ENCODE assay signal across 8 mouse cellular contexts in genomic region chr17:72997301-72997921, GRCm38 (mm10).
DNase-seq lines count a peak whose midpoint lies in the region; ATAC-seq lines count a peak whose summit lies in the region.

No protein-coding gene starts in this region.

- no peak overlapping the region for H3K9ac ChIP-seq in lung, embryonic 16.5 days (ENCODE audit: low read length)
- H3K9ac ChIP-seq in forebrain, embryonic 14.5 days (ENCODE audit: low read length), result no peak overlapping the region
- no peak overlapping the region for H3K9ac ChIP-seq in stomach, embryonic 15.5 days

- no peak overlapping the region for H3K4me3 ChIP-seq in lung, embryonic 16.5 days (ENCODE audit: low read length)
- H3K4me3 ChIP-seq in forebrain, embryonic 14.5 days (ENCODE audit: low read depth, low read length), result no peak overlapping the region
- no peak overlapping the region for H3K4me3 ChIP-seq in stomach, embryonic 15.5 days (replicated peaks)

- no peaks in the 10 kb centered on the region for H3K36me3 ChIP-seq in lung, embryonic 16.5 days (ENCODE audit: control insufficient read depth, insufficient read depth, low read length)
- no peaks in the 10 kb centered on the region for H3K36me3 ChIP-seq in forebrain, embryonic 14.5 days (ENCODE audit: control insufficient read depth, insufficient read depth, low read length)
- H3K36me3 ChIP-seq in stomach, embryonic 15.5 days, result no peaks in the 10 kb centered on the region

- DNase-seq in lung, postnatal 14 days, result no peak
- peak; percentile 24 for DNase-seq in forebrain, embryonic 14.5 days (ENCODE audit: low spot score)
- peak; percentile 19 for DNase-seq in kidney, postnatal 14 days
- no peak for DNase-seq in natural killer cell, adult 2 months (ENCODE audit: low spot score in 2 of 2)
- DNase-seq in gastrocnemius, adult 8-10 months (ENCODE audit: low spot score in 2 of 2), result no peak
- DNase-seq in gastrocnemius, postnatal 4 days (ENCODE audit: low spot score in 2 of 2), result no peak

- 24% methylated on average over 5 of the region's 5 CpGs for WGBS in lung, embryonic 16.5 days
- 16% methylated on average over 5 of the region's 5 CpGs for WGBS in forebrain, embryonic 14.5 days
- 24% methylated on average over 5 of the region's 5 CpGs for WGBS in stomach, embryonic 15.5 days

- H3K27me3 ChIP-seq in lung, embryonic 16.5 days (ENCODE audit: control insufficient read depth, insufficient read depth, low read depth, low read length), result no peaks in the 10 kb centered on the region
- no peaks in the 10 kb centered on the region for H3K27me3 ChIP-seq in forebrain, embryonic 14.5 days (replicated peaks; ENCODE audit: control insufficient read depth, insufficient read depth, low read length)
- no peaks in the 10 kb centered on the region for H3K27me3 ChIP-seq in stomach, embryonic 15.5 days (replicated peaks)

- ATAC-seq in lung, embryonic 16.5 days (ENCODE audit: low read depth), result peak; percentile 36; the same call in 1 of the 2 replicates
- no peak for ATAC-seq in forebrain, embryonic 14.5 days
- ATAC-seq in stomach, embryonic 15.5 days (ENCODE audit: insufficient read depth, low FRiP score, low read depth), result no peak

- H3K9me3 ChIP-seq in lung, embryonic 16.5 days (ENCODE audit: control insufficient read depth, low read length), result no peaks in the 10 kb centered on the region
- H3K9me3 ChIP-seq in forebrain, embryonic 14.5 days (replicated peaks; ENCODE audit: control insufficient read depth, low read length), result no peaks in the 10 kb centered on the region
- no peaks in the 10 kb centered on the region for H3K9me3 ChIP-seq in stomach, embryonic 15.5 days

- H3K4me1 ChIP-seq in lung, embryonic 16.5 days (replicated peaks; ENCODE audit: control insufficient read depth, insufficient read depth, low read length), result peaks cover 10% of the 10 kb centered on the region
- 0 out of 2 replicates have a peak, but pooled peaks cover 4% of the 10 kb centered on the region for H3K4me1 ChIP-seq in forebrain, embryonic 14.5 days (ENCODE audit: control insufficient read depth, insufficient read depth, low read length)
- peaks cover 13% of the 10 kb centered on the region; the same call in 1 of the 2 replicates for H3K4me1 ChIP-seq in stomach, embryonic 15.5 days

- H3K27ac ChIP-seq in lung, embryonic 16.5 days (ENCODE audit: low read length), result peak overlapping the region; percentile 22; the same call in 1 of the 2 replicates
- no peak overlapping the region for H3K27ac ChIP-seq in forebrain, embryonic 14.5 days (ENCODE audit: low read depth, low read length)
- H3K27ac ChIP-seq in stomach, embryonic 15.5 days, result peak overlapping the region; percentile 36; the same call in 1 of the 2 replicates

- H3K4me2 ChIP-seq in lung, embryonic 16.5 days (ENCODE audit: low read depth, low read length), result no peak overlapping the region
- no peak overlapping the region for H3K4me2 ChIP-seq in forebrain, embryonic 14.5 days (ENCODE audit: low read length)
- H3K4me2 ChIP-seq in stomach, embryonic 15.5 days, result no peak overlapping the region

Comparison
In these comparisons a context has a peak if more than half of its experiments do, and no peak if none do; other contexts are left out.
1. DNase-seq: peak in forebrain, embryonic 14.5 days (single experiment) and kidney, postnatal 14 days (single experiment); none in lung, postnatal 14 days (single experiment), natural killer cell, adult 2 months (0 of 2), gastrocnemius, adult 8-10 months (0 of 2) and gastrocnemius, postnatal 4 days (0 of 2).